Comparison of ENCODE assay signal across 28 mouse cellular contexts in the genomic region with DNA sequence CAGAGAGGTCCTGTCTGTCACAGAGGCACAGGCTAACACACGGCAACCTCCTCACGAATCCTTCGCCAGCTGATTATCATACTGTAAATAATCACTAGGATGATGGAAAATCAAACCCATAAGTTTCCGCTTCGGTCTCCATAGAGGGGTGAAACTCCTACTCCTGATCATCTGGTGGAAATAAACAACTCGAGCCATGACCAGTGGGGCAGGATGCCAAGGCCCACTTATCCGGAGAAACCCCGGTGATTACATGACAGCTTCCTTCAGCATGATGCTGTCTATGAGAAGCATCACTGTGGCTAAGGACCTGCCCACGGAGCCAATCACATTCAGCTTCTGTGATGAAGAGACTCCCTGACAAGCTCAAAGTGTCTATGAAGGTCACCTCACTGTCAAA.
A peak's percentile ranks its signal among the peaks of the same experiment; 100 is the strongest.
DNase-seq lines count a peak whose midpoint lies in the region; ATAC-seq and TF ChIP-seq lines count a peak whose summit lies in the region.
"Had no signal": no experiment of that assay in that cellular context is flagged by ENCODE, and none has a peak within 500 bp of the region (broad histone marks: within the 10 kb centered on the region; RNA-seq: fewer than 3 reads in every experiment).

No protein-coding gene starts in this region.

- H3K4me3 ChIP-seq in lung, postnatal 0 days (ENCODE audit: low read depth, low read length) = no peak overlapping the region
- no peak overlapping the region for H3K4me3 ChIP-seq in embryonic facial prominence, embryonic 15.5 days (replicated peaks)
- H3K4me3 ChIP-seq: erythroblast, embryonic 14.5 days; forebrain, embryonic 12.5 days; forebrain, embryonic 15.5 days; heart, adult 2 months; heart, embryonic 10.5 days; heart, embryonic 13.5 days had no signal

- no peaks in the 10 kb centered on the region for H3K4me1 ChIP-seq in lung, postnatal 0 days (ENCODE audit: insufficient read depth, low read depth, low read length)
- peaks cover 16% of the 10 kb centered on the region for H3K4me1 ChIP-seq in embryonic facial prominence, embryonic 15.5 days
- H3K4me1 ChIP-seq: forebrain, embryonic 12.5 days; forebrain, embryonic 15.5 days; heart, embryonic 10.5 days had no signal

- no peak for TF ChIP-seq EP300 in lung, postnatal 0 days (IDR thresholded peaks at IDR 0.05)

- no peaks in the 10 kb centered on the region for H3K36me3 ChIP-seq in lung, postnatal 0 days (ENCODE audit: insufficient read depth, low read length)
- no peaks in the 10 kb centered on the region for H3K36me3 ChIP-seq in embryonic facial prominence, embryonic 15.5 days
- H3K36me3 ChIP-seq: forebrain, embryonic 12.5 days; forebrain, embryonic 15.5 days; heart, embryonic 10.5 days; heart, embryonic 13.5 days had no signal

- H3K9me3 ChIP-seq in lung, postnatal 0 days (ENCODE audit: low read length) = no peaks in the 10 kb centered on the region
- H3K9me3 ChIP-seq in embryonic facial prominence, embryonic 15.5 days (replicated peaks) = no peaks in the 10 kb centered on the region
- H3K9me3 ChIP-seq: forebrain, embryonic 12.5 days; forebrain, embryonic 15.5 days; heart, embryonic 10.5 days; heart, embryonic 13.5 days had no signal

- 58% methylated on average over 9 of the region's 9 CpGs for WGBS in lung, postnatal 0 days
- 29% methylated on average over 9 of the region's 9 CpGs for WGBS in embryonic facial prominence, embryonic 15.5 days

- H3K27me3 ChIP-seq in lung, postnatal 0 days (replicated peaks; ENCODE audit: insufficient read depth, low read length) = no peaks in the 10 kb centered on the region
- H3K27me3 ChIP-seq in embryonic facial prominence, embryonic 15.5 days = no peaks in the 10 kb centered on the region
- H3K27me3 ChIP-seq: forebrain, embryonic 12.5 days; forebrain, embryonic 15.5 days; heart, embryonic 13.5 days had no signal

- intact Hi-C loops in left cerebral cortex, postnatal 36 days (cut with DNase I) = no loop called here

- H3K4me2 ChIP-seq in lung, postnatal 0 days (replicated peaks; ENCODE audit: low read depth, low read length) = no peak overlapping the region
- H3K4me2 ChIP-seq in embryonic facial prominence, embryonic 15.5 days (replicated peaks) = no peak overlapping the region
- H3K4me2 ChIP-seq: forebrain, embryonic 12.5 days; forebrain, embryonic 15.5 days; heart, embryonic 13.5 days; hindbrain, embryonic 14.5 days had no signal

- H3K9ac ChIP-seq in lung, postnatal 0 days (replicated peaks; ENCODE audit: low read depth) = no peak overlapping the region
- no peak overlapping the region for H3K9ac ChIP-seq in embryonic facial prominence, embryonic 15.5 days
- H3K9ac ChIP-seq: forebrain, embryonic 12.5 days; forebrain, embryonic 15.5 days; heart, embryonic 13.5 days; hindbrain, embryonic 14.5 days had no signal

- peak; percentile 14 for ATAC-seq in lung, postnatal 0 days
- 0 out of 2 replicates have a peak, but pooled peaks have one; percentile 29 for ATAC-seq in embryonic facial prominence, embryonic 15.5 days (ENCODE audit: insufficient number of reproducible peaks, low FRiP score, low TSS enrichment, low read depth)
- no peak for ATAC-seq in CD4-positive, CD25-positive, alpha-beta regulatory T cell, adult 4 months
- ATAC-seq: activated CD4-positive, CD25-positive, alpha-beta regulatory T cell, adult 4 months; forebrain, embryonic 15.5 days; hindbrain, postnatal 0 days; inflammation-experienced regulatory T-cells, adult 6 months had no signal

- no peak for TF ChIP-seq CTCF in lung, postnatal 0 days (IDR thresholded peaks at IDR 0.05)

- H3K27ac ChIP-seq in lung, postnatal 0 days (ENCODE audit: low read length) = no peak overlapping the region
- peak overlapping the region; percentile 25; the same call in 1 of the 2 replicates for H3K27ac ChIP-seq in embryonic facial prominence, embryonic 15.5 days (replicated peaks)
- H3K27ac ChIP-seq: forebrain, embryonic 12.5 days; forebrain, embryonic 15.5 days; heart, adult 2 months; heart, embryonic 10.5 days; heart, embryonic 13.5 days; hindbrain, embryonic 14.5 days; hindbrain, postnatal 0 days had no signal

- DNase-seq in lung, postnatal 0 days (ENCODE audit: low spot score) = peak; percentile 27
- DNase-seq in lung, adult 18-20 months = no peak
- DNase-seq in lung, postnatal 25 days (ENCODE audit: low spot score) = peak; percentile 18
- DNase-seq in layer of hippocampus, adult 8-10 months (ENCODE audit: low spot score in 2 of 2) = no peak
- DNase-seq in left cerebral cortex, postnatal 36 days (ENCODE audit: low spot score in 2 of 2) = no peak
- DNase-seq: adrenal gland, adult 8-10 months; adrenal gland, postnatal 25 days; cerebellum, adult 11-12 months; cerebellum, adult 8-10 months; cerebellum, postnatal 10 days; cerebellum, postnatal 36 days; embryo, embryonic 11 days; gastrocnemius, postnatal 10 days; gastrocnemius, postnatal 36 days; heart, adult 2 months; heart, postnatal 14 days; heart, postnatal 4 days had no signal

Comparison
In these comparisons a context has a peak if more than half of its experiments do, and no peak if none do; other contexts are left out.
1. DNase-seq: peak in lung, postnatal 0 days (single experiment) and lung, postnatal 25 days (single experiment); none in lung, adult 18-20 months (0 of 2), layer of hippocampus, adult 8-10 months (0 of 2) and left cerebral cortex, postnatal 36 days (0 of 2).